10 mouse cellular contexts compared by ENCODE assay signal in the genomic region with DNA sequence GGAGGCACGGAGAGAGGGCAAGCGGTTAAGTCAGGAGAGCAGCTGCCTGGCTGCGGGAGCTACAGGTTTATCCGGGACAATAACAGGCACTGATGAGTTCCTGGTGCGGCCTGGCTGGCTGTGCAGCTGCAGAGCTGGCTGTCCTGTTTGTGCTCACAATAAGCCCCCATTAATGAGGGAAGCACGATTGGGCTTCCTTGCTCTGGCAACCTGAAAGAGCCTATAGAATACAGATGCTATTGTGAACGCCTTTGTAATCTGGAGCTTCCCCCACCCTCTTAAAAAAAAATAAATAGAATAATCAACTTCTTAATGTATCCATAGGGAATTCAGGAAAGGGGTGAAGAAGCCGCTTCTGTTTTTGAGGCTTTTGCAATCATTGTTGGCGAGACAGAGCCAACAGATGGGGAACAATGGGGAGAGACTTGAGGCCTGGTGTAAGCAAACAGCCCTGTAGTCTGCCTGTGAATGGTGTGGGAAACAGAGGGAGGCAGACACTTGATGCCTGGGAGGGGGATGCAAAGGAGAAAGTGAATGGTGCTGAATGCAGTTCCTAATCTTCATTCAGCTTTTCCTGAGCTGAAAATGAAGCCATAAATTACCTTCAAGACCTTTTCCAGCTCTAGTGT. TPM values are rescaled to one million over a fixed set of nuclear protein-coding genes. Genes with fewer than 3 reads are reported as not detected.
DNase-seq lines count a peak whose midpoint lies in the region; ATAC-seq and TF ChIP-seq lines count a peak whose summit lies in the region.
"Had no signal": no experiment of that assay in that cellular context is flagged by ENCODE, and none has a peak within 500 bp of the region (broad histone marks: within the 10 kb centered on the region; RNA-seq: fewer than 3 reads in every experiment).

No protein-coding gene starts in this region.

- H3K9ac ChIP-seq in heart, postnatal 0 days (replicated peaks; ENCODE audit: low read depth, low read length) = no peak overlapping the region
- H3K9ac ChIP-seq in forebrain, embryonic 16.5 days (replicated peaks; ENCODE audit: low read depth, low read length) = peak overlapping the region; percentile 33; the same call in 1 of the 2 replicates
- H3K9ac ChIP-seq in midbrain, embryonic 12.5 days (replicated peaks) = peak overlapping the region; percentile 25

- no peak for TF ChIP-seq EP300 in heart, postnatal 0 days (IDR thresholded peaks at IDR 0.05; ENCODE audit: low read depth)

- H3K4me2 ChIP-seq in heart, postnatal 0 days (ENCODE audit: low read depth, low read length) = peak overlapping the region; percentile 38
- peak overlapping the region; percentile 42 for H3K4me2 ChIP-seq in forebrain, embryonic 16.5 days (ENCODE audit: low read length)
- H3K4me2 ChIP-seq in midbrain, embryonic 12.5 days (replicated peaks) = peak overlapping the region; percentile 48

- H3K27me3 ChIP-seq in heart, postnatal 0 days (ENCODE audit: control insufficient read depth, insufficient read depth, low read length) = no peaks in the 10 kb centered on the region
- H3K27me3 ChIP-seq in forebrain, embryonic 16.5 days (replicated peaks; ENCODE audit: control insufficient read depth, insufficient read depth, low read length) = no peaks in the 10 kb centered on the region
- H3K27me3 ChIP-seq in midbrain, embryonic 12.5 days = 0 out of 2 replicates have a peak, but pooled peaks cover 3% of the 10 kb centered on the region

- H3K36me3 ChIP-seq in heart, postnatal 0 days (replicated peaks; ENCODE audit: control insufficient read depth, insufficient read depth, low read length) = no peaks in the 10 kb centered on the region
- no peaks in the 10 kb centered on the region for H3K36me3 ChIP-seq in forebrain, embryonic 16.5 days (ENCODE audit: control insufficient read depth, insufficient read depth)
- H3K36me3 ChIP-seq in midbrain, embryonic 12.5 days = no peaks in the 10 kb centered on the region
- H3K36me3 ChIP-seq: G1E had no signal

- no peak overlapping the region for H3K27ac ChIP-seq in heart, postnatal 0 days (ENCODE audit: low read depth)
- H3K27ac ChIP-seq in forebrain, embryonic 16.5 days (ENCODE audit: low read length) = peak overlapping the region; percentile 53
- peak overlapping the region; percentile 96 for H3K27ac ChIP-seq in midbrain, embryonic 12.5 days (replicated peaks)

- 50% methylated on average over 9 of the region's 9 CpGs for WGBS in heart, postnatal 0 days
- 4% methylated on average over 9 of the region's 9 CpGs for WGBS in forebrain, embryonic 16.5 days
- WGBS in midbrain, embryonic 12.5 days = 6% methylated on average over 9 of the region's 9 CpGs

- no peaks in the 10 kb centered on the region for H3K4me1 ChIP-seq in heart, postnatal 0 days (ENCODE audit: control insufficient read depth, insufficient read depth)
- peaks cover 44% of the 10 kb centered on the region for H3K4me1 ChIP-seq in forebrain, embryonic 16.5 days (replicated peaks; ENCODE audit: control insufficient read depth, insufficient read depth, low read length)
- peaks cover 55% of the 10 kb centered on the region for H3K4me1 ChIP-seq in midbrain, embryonic 12.5 days

- no peak overlapping the region for H3K4me3 ChIP-seq in heart, postnatal 0 days (ENCODE audit: low read depth, low read length)
- H3K4me3 ChIP-seq in forebrain, embryonic 16.5 days (replicated peaks; ENCODE audit: low read length) = no peak overlapping the region
- peak overlapping the region; percentile 22; the same call in 1 of the 2 replicates for H3K4me3 ChIP-seq in midbrain, embryonic 12.5 days

- no peaks in the 10 kb centered on the region for H3K9me3 ChIP-seq in heart, postnatal 0 days (replicated peaks; ENCODE audit: control insufficient read depth, low read length)
- no peaks in the 10 kb centered on the region for H3K9me3 ChIP-seq in forebrain, embryonic 16.5 days (ENCODE audit: control insufficient read depth, low read length)
- H3K9me3 ChIP-seq in midbrain, embryonic 12.5 days = no peaks in the 10 kb centered on the region
- H3K9me3 ChIP-seq: G1E had no signal

- no peak for ATAC-seq in heart, postnatal 0 days (ENCODE audit: insufficient read depth, low read depth)
- peak; percentile 24 for ATAC-seq in forebrain, embryonic 16.5 days
- ATAC-seq in midbrain, embryonic 12.5 days (ENCODE audit: low FRiP score, low read depth) = peak; percentile 85
- ATAC-seq in megakaryocyte progenitor cell, adult 5-6 weeks (replicated peaks; ENCODE audit: poor library complexity) = no peak

- TF ChIP-seq CTCF in heart, postnatal 0 days (IDR thresholded peaks at IDR 0.05; ENCODE audit: low read depth) = no peak

- no peak for DNase-seq in heart, postnatal 0 days (ENCODE audit: low spot score)
- DNase-seq in heart, adult 9 months (ENCODE audit: low spot score in 2 of 2) = no peak
- peak; percentile 82 for DNase-seq in embryo, embryonic 10.5 days (ENCODE audit: low spot score)
- DNase-seq in c-Kit-positive CD71-positive TER-119-positive erythroid progenitor cells, embryonic 14.5 days (ENCODE audit: low spot score) = no peak
- DNase-seq in urinary bladder, postnatal 10 days (ENCODE audit: low spot score) = no peak
- DNase-seq: spleen, adult 18-20 months had no signal

RNA-seq across cellular contexts. Expression of a gene that starts 2.4 kb away (rescaled TPM):
- total RNA-seq in heart, postnatal 0 days (2014; rRNA removed; ENCODE audit: low replicate concordance) = 6.5 and 9.0 TPM in 2 replicates
- polyA plus RNA-seq in heart, postnatal 0 days (2015; fragmentation: Nextera tagmentation; extraction: Ambion mirVana) = 10.6 and 12.9 TPM in 2 replicates
- polyA plus RNA-seq in forebrain, embryonic 16.5 days (2015; fragmentation: Nextera tagmentation; extraction: Ambion mirVana) = 10.8 and 16.4 TPM in 2 replicates
- 15.3 and 21.5 TPM in 2 replicates for polyA plus RNA-seq in midbrain, embryonic 12.5 days (2016; fragmentation: Nextera tagmentation; extraction: Ambion mirVana)
- 0.07 TPM in 1 of 2 replicates, not detected in the other for total RNA-seq in megakaryocyte progenitor cell, adult 5-6 weeks (2015)
- total RNA-seq in megakaryocyte progenitor cell, adult 5-6 weeks (2017) = 0.14 TPM in 1 of 2 replicates, not detected in the other
- total RNA-seq: G1E had no signal

Comparison
In these comparisons a context has a peak if more than half of its experiments do, and no peak if none do; other contexts are left out.
1. ATAC-seq: peak in forebrain, embryonic 16.5 days (single experiment) and midbrain, embryonic 12.5 days (single experiment); none in heart, postnatal 0 days (single experiment) and megakaryocyte progenitor cell, adult 5-6 weeks (single experiment).
2. Peak in every context shown above with its lines, with median percentiles within 50 percentile points of each other: H3K4me2 ChIP-seq.